Mouse (Mus musculus) limb, embryonic 12.5 days (tissue): Measurements from ENCODE around the gene Ccr1. TPM values are rescaled to one million over a fixed set of nuclear protein-coding genes. Genes with fewer than 3 reads are reported as not detected.
"Not testable (repeated sequence)": the region's sequence is repeated elsewhere in the genome, so short reads cannot be mapped to it uniquely, and the experiment has no call there.

Experiments used
- ATAC-seq: fragments of 200-750 bp; cut with Nextera tagmentation; 2 replicates; pipeline ENCODE4 v1.8.0; 2017; ENCODE audit warnings: low read depth, moderate TSS enrichment; ENCODE audit not compliant: insufficient number of reproducible peaks, insufficient read depth, low FRiP score, low TSS enrichment
- H3K27ac ChIP-seq: fragments of 300-500 bp; sonication (generic); 2 replicates; pipeline ENCODE4 v1.5.1; 2016; ENCODE audit warnings: mild to moderate bottlenecking, moderate library complexity
- H3K27me3 ChIP-seq: fragments of 300-500 bp; sonication (generic); 2 replicates; pipeline ENCODE4 v1.6.1; 2016; ENCODE audit warnings: mild to moderate bottlenecking, moderate library complexity
- H3K36me3 ChIP-seq: fragments of 300-500 bp; sonication (generic); 2 replicates; pipeline ENCODE4 v1.6.1; 2016; ENCODE audit warnings: mild to moderate bottlenecking, moderate library complexity
- H3K4me1 ChIP-seq: fragments of 300-500 bp; sonication (generic); replicated peaks from 2 replicates; pipeline ENCODE4 v1.6.1; 2016
- H3K4me2 ChIP-seq: fragments of 300-500 bp; sonication (generic); 2 replicates; pipeline ENCODE4 v1.6.1; 2016; ENCODE audit warnings: mild to moderate bottlenecking, moderate library complexity
- H3K4me3 ChIP-seq: fragments of 300-500 bp; sonication (generic); replicated peaks from 2 replicates; pipeline ENCODE4 v1.5.1; 2016; ENCODE audit warnings: mild to moderate bottlenecking
- H3K9ac ChIP-seq: fragments of 300-500 bp; sonication (generic); replicated peaks from 2 replicates; pipeline ENCODE4 v1.6.1; 2016; ENCODE audit warnings: mild to moderate bottlenecking, moderate library complexity
- H3K9me3 ChIP-seq: fragments of 300-500 bp; sonication (generic); 2 replicates; pipeline ENCODE4 v1.6.1; 2016; ENCODE audit warnings: mild to moderate bottlenecking, moderate library complexity
- WGBS: fragments of 180-500 bp; shearing (Covaris S2); methylation state at CpG from one replicate; pipeline ENCODE4 v1.1.7; 2016; 5-methylcytosine and 5-hydroxymethylcytosine counted together
- polyA plus RNA-seq: library from polyadenylated mRNA; unstranded; fragments of >200 nt; fragmentation: Nextera tagmentation; extraction: Ambion mirVana; gene quantifications from 2 replicates; pipeline ENCODE4 v1.2.1, GENCODE M21; 2016

Gene Ccr1
- polyA plus RNA-seq, 1 experiment from 2014 or later, result 1.5 TPM

DNA sequence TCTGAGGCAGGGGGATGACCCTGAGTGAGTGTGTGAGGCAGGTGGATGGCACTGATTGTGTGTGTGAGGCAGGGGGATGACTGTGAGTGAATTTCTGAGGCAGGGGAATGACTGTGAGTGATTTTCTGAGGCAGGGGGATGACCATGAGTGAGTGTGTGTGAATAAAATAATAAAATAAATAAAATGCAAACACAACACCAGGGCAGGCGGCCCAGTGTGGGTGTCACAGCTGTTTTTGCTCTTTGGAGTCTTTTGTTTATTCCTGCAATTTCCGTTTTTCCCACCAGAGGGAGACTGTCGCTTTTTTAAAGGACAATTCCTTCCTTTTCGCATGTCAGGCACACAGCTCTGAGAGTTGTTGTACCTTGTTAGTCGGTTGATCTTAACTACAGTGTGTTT is 42.5 kb downstream of the Ccr1 start:
- H3K9me3 ChIP-seq, H3K27ac ChIP-seq, H3K36me3 ChIP-seq, ATAC-seq: not testable (repeated sequence)
- Histone ChIP-seq H3K27me3 (peaks cover 17% of the 10 kb centered on the region), H3K4me3 (peak overlapping the region; percentile 55), H3K4me1 (peaks cover 22% of the 10 kb centered on the region; the same call in 1 of the 2 replicates), H3K9ac (0 out of 2 replicates have a peak overlapping the region, but pooled peaks have one; percentile 23), H3K4me2 (peak overlapping the region; percentile 73)
- 10% methylated on average over 5 of the region's 5 CpGs for WGBS

DNA sequence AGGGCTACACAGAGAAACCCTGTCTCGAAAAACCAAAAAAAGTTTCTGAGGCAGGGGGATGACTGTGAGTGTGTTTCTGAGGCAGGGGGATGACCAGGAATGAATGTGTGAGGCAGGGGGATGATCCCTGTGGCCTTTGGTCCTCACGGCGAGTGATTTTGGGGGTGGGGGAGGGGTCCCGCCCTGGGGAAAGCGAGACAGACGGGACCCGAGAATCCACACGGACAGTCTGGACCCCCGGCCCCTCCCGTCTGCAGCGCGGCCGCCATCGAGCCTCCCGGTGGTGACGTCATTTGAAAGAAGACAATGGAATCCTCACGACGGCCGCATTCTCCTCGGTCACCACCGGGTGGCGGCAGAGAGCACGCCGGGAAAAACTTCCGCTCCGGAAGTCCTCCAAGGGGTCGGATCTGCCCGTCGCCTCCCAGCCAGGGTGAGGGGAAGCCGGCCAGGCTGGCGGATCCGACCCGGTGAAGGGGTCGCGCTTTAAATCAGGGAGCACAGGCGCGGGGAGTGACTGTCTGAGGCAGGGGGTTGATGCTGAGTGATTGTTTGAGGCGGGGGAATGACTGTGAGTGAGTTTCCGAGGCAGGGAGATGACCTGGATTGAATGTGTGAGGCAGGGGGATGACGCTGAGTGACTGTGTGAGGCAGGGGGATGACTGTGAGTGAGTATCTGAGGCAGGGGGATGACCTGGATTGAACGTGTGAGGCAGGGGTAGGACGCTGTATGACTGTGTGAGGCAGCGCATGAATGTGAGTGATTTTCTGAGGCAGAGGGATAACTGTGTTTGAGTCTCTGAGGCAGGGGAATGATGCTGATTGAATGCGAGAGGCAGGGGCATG is 43.2 kb downstream of the Ccr1 start:
- H3K4me1 ChIP-seq, result peaks cover 22% of the 10 kb centered on the region; the same call in 1 of the 2 replicates
- peak overlapping the region; percentile 80 for H3K27ac ChIP-seq
- peaks cover 3% of the 10 kb centered on the region; the same call in 1 of the 2 replicates for H3K9me3 ChIP-seq
- peak overlapping the region; percentile 55 for H3K4me3 ChIP-seq
- H3K9ac ChIP-seq, result peak overlapping the region; percentile 67
- no peaks in the 10 kb centered on the region for H3K36me3 ChIP-seq
- peak overlapping the region; percentile 73 for H3K4me2 ChIP-seq
- 5% methylated on average over 41 of the region's 44 CpGs for WGBS
- peaks cover 17% of the 10 kb centered on the region for H3K27me3 ChIP-seq
- ATAC-seq, result peak; percentile 84

DNA sequence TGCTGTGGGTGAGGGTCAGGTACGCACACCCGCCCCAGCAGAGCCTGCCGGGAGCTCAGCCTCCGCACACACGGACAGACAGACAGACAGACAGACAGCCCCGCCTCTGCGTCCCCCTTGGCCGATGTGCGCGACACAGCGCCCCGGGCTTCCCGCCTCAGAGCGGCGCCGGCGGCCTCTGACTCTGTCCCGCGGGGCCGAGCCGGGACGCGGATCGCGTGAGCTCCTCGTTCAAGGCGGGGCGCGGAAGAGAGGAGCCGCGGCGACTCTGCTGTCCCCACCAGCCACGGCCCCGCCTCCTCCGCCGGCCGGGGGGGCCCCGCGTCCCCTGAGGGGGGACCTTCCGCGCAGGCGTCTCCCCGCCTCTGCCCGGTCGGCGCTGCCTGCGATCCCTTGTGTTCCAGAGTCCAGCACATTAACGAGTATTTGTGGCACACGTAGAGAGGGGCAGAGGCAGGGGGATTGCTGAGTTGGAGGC is 43.9 kb downstream of the Ccr1 start:
- WGBS, result under 1% methylated on average over 49 of the region's 49 CpGs
- H3K36me3 ChIP-seq, result no peaks in the 10 kb centered on the region
- peaks cover 17% of the 10 kb centered on the region for H3K27me3 ChIP-seq
- H3K4me2 ChIP-seq, result peak overlapping the region; percentile 73
- peak overlapping the region; percentile 67 for H3K9ac ChIP-seq
- H3K4me3 ChIP-seq, result peak overlapping the region; percentile 55
- peaks cover 3% of the 10 kb centered on the region; the same call in 1 of the 2 replicates for H3K9me3 ChIP-seq
- peaks cover 22% of the 10 kb centered on the region; the same call in 1 of the 2 replicates for H3K4me1 ChIP-seq
- ATAC-seq, result peak; percentile 85
- peak overlapping the region; percentile 80 for H3K27ac ChIP-seq

DNA sequence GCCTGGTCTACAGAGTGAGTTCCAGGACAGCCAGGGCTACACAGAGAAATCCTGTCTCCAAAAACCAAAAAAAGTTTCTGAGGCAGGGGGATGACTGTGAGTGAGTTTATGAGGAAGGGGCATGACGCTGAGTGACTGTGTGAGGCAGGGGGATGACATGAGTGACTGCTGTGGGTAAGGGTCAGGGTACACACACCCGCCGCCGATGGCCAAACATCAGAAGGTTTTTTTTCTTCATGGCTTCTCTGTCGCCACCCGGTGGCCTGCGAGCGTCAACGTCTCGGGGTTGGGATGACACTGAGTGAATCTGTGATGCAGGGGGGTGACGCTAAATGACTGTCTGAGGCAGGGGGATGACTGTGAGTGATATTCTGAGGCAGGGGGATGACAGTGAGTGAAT is 44.5 kb downstream of the Ccr1 start:
- peaks cover 22% of the 10 kb centered on the region; the same call in 1 of the 2 replicates for H3K4me1 ChIP-seq
- peak overlapping the region; percentile 55 for H3K4me3 ChIP-seq
- H3K27ac ChIP-seq, H3K9me3 ChIP-seq, H3K36me3 ChIP-seq: not testable (repeated sequence)
- WGBS, result under 1% methylated on average over 11 of the region's 11 CpGs
- H3K9ac ChIP-seq, result peak overlapping the region; percentile 67; the same call in 1 of the 2 replicates
- peaks cover 17% of the 10 kb centered on the region for H3K27me3 ChIP-seq
- peak overlapping the region; percentile 73 for H3K4me2 ChIP-seq
- ATAC-seq, result peak; percentile 29

DNA sequence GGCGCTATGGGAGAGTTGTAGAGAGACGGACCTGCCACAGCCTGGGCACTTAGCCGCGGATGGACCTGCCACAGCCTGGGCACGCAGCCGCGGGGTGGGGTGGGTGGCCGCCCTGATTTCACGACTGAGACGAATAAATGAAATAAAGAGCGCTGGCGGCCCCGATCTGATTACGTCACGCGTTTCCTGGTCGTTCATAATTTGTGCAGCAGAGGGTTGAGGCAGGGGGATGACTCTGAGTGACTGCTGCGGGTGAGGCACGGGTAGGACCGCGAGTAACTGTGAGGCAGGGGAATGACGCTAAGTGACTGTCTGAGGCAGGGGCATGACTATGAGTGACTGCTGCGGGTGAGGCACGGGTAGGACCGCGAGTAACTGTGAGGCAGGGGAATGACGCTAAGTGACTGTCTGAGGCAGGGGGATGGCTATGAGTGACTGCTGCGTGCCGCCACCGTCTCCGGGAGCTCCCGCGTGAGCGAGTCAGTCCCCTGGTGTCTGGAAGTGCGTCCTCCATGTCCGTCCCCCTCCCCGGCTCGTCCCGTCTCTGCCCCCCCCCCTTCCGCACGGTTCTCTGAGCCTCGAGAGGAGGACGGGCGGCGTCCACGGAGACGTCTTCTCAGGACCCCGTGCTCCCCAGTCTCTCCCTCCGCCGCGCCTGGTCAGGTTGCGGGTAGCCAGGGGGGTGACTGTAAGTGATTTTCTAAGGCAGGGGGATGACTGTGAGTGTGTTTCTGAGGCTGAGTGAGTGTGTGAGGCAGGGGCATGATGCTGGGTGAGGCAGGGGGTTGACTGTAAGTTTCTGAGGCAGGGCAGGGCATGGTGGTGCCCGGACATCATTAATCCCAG is 45.1 kb downstream of the Ccr1 start:
- ATAC-seq, result peak; percentile 9; the same call in 1 of the 2 replicates
- Histone ChIP-seq H3K4me3 (peak overlapping the region; percentile 55), H3K36me3 (no peaks in the 10 kb centered on the region), H3K9ac (peak overlapping the region; percentile 31; the same call in 1 of the 2 replicates), H3K27ac (no peak overlapping the region), H3K4me1 (peaks cover 22% of the 10 kb centered on the region; the same call in 1 of the 2 replicates), H3K9me3 (peaks cover 3% of the 10 kb centered on the region; the same call in 1 of the 2 replicates), H3K27me3 (peaks cover 17% of the 10 kb centered on the region), H3K4me2 (peak overlapping the region; percentile 73)
- WGBS, result 1% methylated on average over 44 of the region's 53 CpGs

Other genes with a start within 250 kb of the Ccr1 start
- 0.28 TPM in 1 of 2 replicates, not detected in the other for gene Cxcr6, start 162.2 kb downstream of the Ccr1 start, polyA plus RNA-seq
- gene Fyco1, start 116.8 kb downstream of the Ccr1 start, polyA plus RNA-seq, result 15.0 and 15.2 TPM in 2 replicates
- 0.04 TPM in 1 of 2 replicates, not detected in the other for gene Xcr1, start 106.7 kb downstream of the Ccr1 start, polyA plus RNA-seq
- not detected in 2 replicates for gene Ccr1l1, start 9.7 kb upstream of the Ccr1 start, polyA plus RNA-seq
- gene Ccr3, start 53.3 kb upstream of the Ccr1 start, polyA plus RNA-seq, result not detected in 2 replicates
- gene Ccr2, start 133.3 kb upstream of the Ccr1 start, polyA plus RNA-seq, result 0.76 and 0.93 TPM in 2 replicates
- gene Ccr5, start 152.9 kb upstream of the Ccr1 start, polyA plus RNA-seq, result 0.19 and 0.59 TPM in 2 replicates